Mouse (Mus musculus) ovary, adult 10 weeks (tissue): Measurements from ENCODE around the gene Podxl. TPM values are rescaled to one million over a fixed set of nuclear protein-coding genes. Genes with fewer than 3 reads are reported as not detected.

Source experiments
- polyA plus RNA-seq: library from polyadenylated mRNA; stranded (reverse); fragments of 350-450 nt; fragmentation: Illumina TruSeq; extraction: RNeasy Lipid Tissue Mini Kit (QIAGEN cat#74804); gene quantifications from one replicate; pipeline ENCODE4 v1.2.3, GENCODE M21; 2014

Gene Podxl
- 38.0 TPM for polyA plus RNA-seq

DNA sequence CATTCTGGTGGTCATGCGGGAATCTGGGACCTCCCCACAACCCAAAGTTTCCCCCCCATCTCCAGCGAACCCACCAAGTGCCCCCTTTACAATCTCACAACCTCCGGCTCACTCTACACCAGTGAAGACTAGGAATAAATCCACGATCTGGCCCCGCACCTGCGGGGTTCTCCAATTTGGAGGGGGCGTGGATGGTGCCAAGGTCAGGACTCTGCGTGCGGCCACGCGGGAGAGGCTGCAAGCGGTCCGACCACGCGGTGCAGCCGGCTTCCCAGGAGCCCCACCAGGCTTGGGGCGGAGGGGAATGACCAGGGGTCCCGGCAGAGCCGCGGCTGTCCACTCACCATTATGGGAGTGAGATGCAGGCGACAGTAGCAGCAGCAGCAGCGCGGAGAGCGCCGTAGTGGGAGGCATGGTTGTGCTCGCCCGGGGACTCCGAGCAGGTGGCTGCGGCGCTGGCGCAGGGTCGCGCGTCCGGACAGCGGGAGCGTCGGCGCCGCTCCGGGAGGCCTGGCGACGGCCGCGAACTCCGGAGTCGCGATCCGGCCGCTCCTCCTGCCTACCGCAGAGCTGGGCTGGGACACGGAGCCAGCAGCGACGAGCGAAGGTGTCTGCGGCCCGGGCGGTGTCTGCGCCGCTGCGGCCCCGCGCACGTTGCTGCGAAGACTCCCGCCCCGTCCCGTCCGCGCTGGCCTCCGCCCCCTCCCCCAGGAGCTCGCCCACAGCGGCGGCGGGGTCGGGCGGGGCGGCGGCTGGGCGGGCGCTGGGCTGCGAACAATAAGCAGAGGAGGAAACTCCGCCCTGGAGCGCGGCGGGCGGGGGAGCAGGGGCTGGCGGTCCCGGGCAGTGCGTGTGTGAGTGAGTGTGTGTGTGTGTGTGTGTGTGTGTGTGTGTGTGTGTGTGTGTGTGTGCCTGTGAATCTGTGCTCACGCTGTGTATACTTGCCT lies at the start of gene Podxl:
Podxl (minus strand) TSS at position 747 of the 947 bp plus-strand sequence.

Other genes starting within 250 kb of the Podxl start
- gene Mkln1, start 165.2 kb downstream of the Podxl start, polyA plus RNA-seq, result 752 TPM